Mouse (Mus musculus): ENCODE data around the gene H3f3a.

Gene H3f3a

GRCm38 (mm10) chr1:180762679-180763078 lies 51.1 kb downstream of the H3f3a start:
- no peak for DNase-seq (ENCODE audit: extremely low read depth, low read depth, low spot score)

GRCm38 (mm10) chr1:180762180-180762579 lies 51.6 kb downstream of the H3f3a start:
- DNase-seq (ENCODE audit: extremely low read depth, low read depth, low spot score): no peak

GRCm38 (mm10) chr1:180757956-180758520 lies 55.7 kb downstream of the H3f3a start:
- no peak for DNase-seq (ENCODE audit: extremely low read depth, low read depth, low spot score)

GRCm38 (mm10) chr1:180757252-180757955 lies 56.3 kb downstream of the H3f3a start:
- no peak for DNase-seq (ENCODE audit: extremely low read depth, low read depth, low spot score)

GRCm38 (mm10) chr1:180756711-180757110 lies 57.0 kb downstream of the H3f3a start:
- no peak for DNase-seq (ENCODE audit: extremely low read depth, low read depth, low spot score)

- no peak for DNase-seq (ENCODE audit: extremely low read depth, low read depth, low spot score)
Measured at GRCm38 (mm10) chr1:180754376-180754775, 59.4 kb downstream of the H3f3a start.

- DNase-seq (ENCODE audit: extremely low read depth, low read depth, low spot score): no peak
Measured at GRCm38 (mm10) chr1:180752115-180752514, 61.6 kb downstream of the H3f3a start.
